Mouse (Mus musculus): ENCODE results near the gene Fgfr2. TPM values are rescaled to one million over a fixed set of nuclear protein-coding genes. Genes with fewer than 3 reads are reported as not detected.

Gene Fgfr2
- polyA plus RNA-seq, 1 experiment from 2014 or later: 86.9 TPM

GRCm38 (mm10) chr7:130555597-130555996 is 2567.6 kb downstream of the Fgfr2 start:
- WGBS: 81% methylated on average over 5 of the region's 5 CpGs
- no peaks in the 10 kb centered on the region for H3K4me1 ChIP-seq (ENCODE audit: control insufficient read depth, insufficient read depth, low read length)
- H3K9me3 ChIP-seq (ENCODE audit: control insufficient read depth, low read length): no peaks in the 10 kb centered on the region
- H3K4me2 ChIP-seq (ENCODE audit: low read depth): no peak overlapping the region
- no peak overlapping the region for H3K27ac ChIP-seq (ENCODE audit: low read depth, low read length)
- H3K4me3 ChIP-seq (ENCODE audit: low read depth, low read length): no peak overlapping the region
- ATAC-seq (ENCODE audit: insufficient read depth, low FRiP score, low TSS enrichment): no peak
- no peaks in the 10 kb centered on the region for H3K36me3 ChIP-seq (ENCODE audit: control insufficient read depth, insufficient read depth, low read length)
- DNase-seq (ENCODE audit: low spot score): no peak
- H3K9ac ChIP-seq (ENCODE audit: low read length): no peak overlapping the region
- no peaks in the 10 kb centered on the region for H3K27me3 ChIP-seq (ENCODE audit: control insufficient read depth, insufficient read depth, low read length)

GRCm38 (mm10) chr7:130553321-130553720 is 2569.8 kb downstream of the Fgfr2 start:
- ATAC-seq (ENCODE audit: insufficient read depth, low FRiP score, low TSS enrichment): no peak

GRCm38 (mm10) chr7:130552780-130553179 is 2570.4 kb downstream of the Fgfr2 start:
- no peaks in the 10 kb centered on the region for H3K9me3 ChIP-seq (ENCODE audit: control insufficient read depth, low read length)
- no peaks in the 10 kb centered on the region for H3K27me3 ChIP-seq (ENCODE audit: control insufficient read depth, insufficient read depth, low read length)
- no peak overlapping the region for H3K4me2 ChIP-seq (ENCODE audit: low read depth)
- 65% methylated on average over 5 of the region's 5 CpGs for WGBS
- ATAC-seq (ENCODE audit: insufficient read depth, low FRiP score, low TSS enrichment) (no peak), DNase-seq (ENCODE audit: low spot score) (no peak)
- H3K4me3 ChIP-seq (ENCODE audit: low read depth, low read length): no peak overlapping the region
- no peaks in the 10 kb centered on the region for H3K4me1 ChIP-seq (ENCODE audit: control insufficient read depth, insufficient read depth, low read length)
- no peak overlapping the region for H3K9ac ChIP-seq (ENCODE audit: low read length)
- no peaks in the 10 kb centered on the region for H3K36me3 ChIP-seq (ENCODE audit: control insufficient read depth, insufficient read depth, low read length)
- no peak overlapping the region for H3K27ac ChIP-seq (ENCODE audit: low read depth, low read length)

More at GRCm38 (mm10) chr7:130553321-130553720, 2569.8 kb downstream of the Fgfr2 start:
- no peak overlapping the region for H3K9ac ChIP-seq (ENCODE audit: low read length)
- H3K27me3 ChIP-seq (ENCODE audit: control insufficient read depth, insufficient read depth, low read length): no peaks in the 10 kb centered on the region
- H3K27ac ChIP-seq (ENCODE audit: low read depth, low read length): no peak overlapping the region
- DNase-seq (ENCODE audit: low spot score): no peak
- no peaks in the 10 kb centered on the region for H3K4me1 ChIP-seq (ENCODE audit: control insufficient read depth, insufficient read depth, low read length)
- H3K4me2 ChIP-seq (ENCODE audit: low read depth): no peak overlapping the region
- H3K4me3 ChIP-seq (ENCODE audit: low read depth, low read length): no peak overlapping the region
- WGBS: 81% methylated on average over 4 of the region's 4 CpGs
- no peaks in the 10 kb centered on the region for H3K36me3 ChIP-seq (ENCODE audit: control insufficient read depth, insufficient read depth, low read length)
- H3K9me3 ChIP-seq (ENCODE audit: control insufficient read depth, low read length): no peaks in the 10 kb centered on the region

GRCm38 (mm10) chr7:130547635-130548175 is 2575.4 kb downstream of the Fgfr2 start:
- no peak overlapping the region for H3K27ac ChIP-seq (ENCODE audit: low read depth, low read length)
- no peak for DNase-seq (ENCODE audit: low spot score)
- 87% methylated on average over 12 of the region's 12 CpGs for WGBS
- H3K9me3 ChIP-seq (ENCODE audit: control insufficient read depth, low read length): no peaks in the 10 kb centered on the region
- H3K9ac ChIP-seq (ENCODE audit: low read length): no peak overlapping the region
- no peak overlapping the region for H3K4me3 ChIP-seq (ENCODE audit: low read depth, low read length)
- H3K27me3 ChIP-seq (ENCODE audit: control insufficient read depth, insufficient read depth, low read length): no peaks in the 10 kb centered on the region
- peak; percentile 10; the same call in 1 of the 2 replicates for ATAC-seq (ENCODE audit: insufficient read depth, low FRiP score, low TSS enrichment)
- no peaks in the 10 kb centered on the region for H3K4me1 ChIP-seq (ENCODE audit: control insufficient read depth, insufficient read depth, low read length)
- no peak overlapping the region for H3K4me2 ChIP-seq (ENCODE audit: low read depth)
- H3K36me3 ChIP-seq (ENCODE audit: control insufficient read depth, insufficient read depth, low read length): peaks cover 3% of the 10 kb centered on the region

- DNase-seq (ENCODE audit: low spot score) (peak; percentile 94), ATAC-seq (ENCODE audit: insufficient read depth, low FRiP score, low TSS enrichment) (peak; percentile 92)
- peaks cover 5% of the 10 kb centered on the region for H3K36me3 ChIP-seq (ENCODE audit: control insufficient read depth, insufficient read depth, low read length)
- H3K4me3 ChIP-seq (ENCODE audit: low read depth, low read length): peak overlapping the region; percentile 93
- under 1% methylated on average over 84 of the region's 84 CpGs for WGBS
- H3K27ac ChIP-seq (ENCODE audit: low read depth, low read length): peak overlapping the region; percentile 97
- H3K27me3 ChIP-seq (ENCODE audit: control insufficient read depth, insufficient read depth, low read length): no peaks in the 10 kb centered on the region
- no peaks in the 10 kb centered on the region for H3K4me1 ChIP-seq (ENCODE audit: control insufficient read depth, insufficient read depth, low read length)
- H3K4me2 ChIP-seq (ENCODE audit: low read depth): peak overlapping the region; percentile 89
- peak overlapping the region; percentile 97 for H3K9ac ChIP-seq (ENCODE audit: low read length)
- no peaks in the 10 kb centered on the region for H3K9me3 ChIP-seq (ENCODE audit: control insufficient read depth, low read length)
Observed at GRCm38 (mm10) chr7:130546791-130547484, 2576.2 kb downstream of the Fgfr2 start.

GRCm38 (mm10) chr7:130546421-130546790 is 2576.7 kb downstream of the Fgfr2 start:
- Histone ChIP-seq H3K4me3 (ENCODE audit: low read depth, low read length) (peak overlapping the region; percentile 93), H3K4me1 (ENCODE audit: control insufficient read depth, insufficient read depth, low read length) (no peaks in the 10 kb centered on the region), H3K9me3 (ENCODE audit: control insufficient read depth, low read length) (no peaks in the 10 kb centered on the region), H3K9ac (ENCODE audit: low read length) (peak overlapping the region; percentile 97), H3K27ac (ENCODE audit: low read depth, low read length) (peak overlapping the region; percentile 97), H3K4me2 (ENCODE audit: low read depth) (peak overlapping the region; percentile 89), H3K36me3 (ENCODE audit: control insufficient read depth, insufficient read depth, low read length) (peaks cover 5% of the 10 kb centered on the region), H3K27me3 (ENCODE audit: control insufficient read depth, insufficient read depth, low read length) (no peaks in the 10 kb centered on the region)
- ATAC-seq (ENCODE audit: insufficient read depth, low FRiP score, low TSS enrichment) (no peak), DNase-seq (ENCODE audit: low spot score) (no peak)
- WGBS: 7% methylated on average over 7 of the region's 7 CpGs

GRCm38 (mm10) chr7:130545893-130546292 is 2577.3 kb downstream of the Fgfr2 start:
- H3K4me3 ChIP-seq (ENCODE audit: low read depth, low read length): peak overlapping the region; percentile 93
- H3K27ac ChIP-seq (ENCODE audit: low read depth, low read length): peak overlapping the region; percentile 97
- no peaks in the 10 kb centered on the region for H3K9me3 ChIP-seq (ENCODE audit: control insufficient read depth, low read length)
- DNase-seq (ENCODE audit: low spot score) (no peak), ATAC-seq (ENCODE audit: insufficient read depth, low FRiP score, low TSS enrichment) (no peak)
- H3K36me3 ChIP-seq (ENCODE audit: control insufficient read depth, insufficient read depth, low read length): peaks cover 5% of the 10 kb centered on the region
- H3K4me1 ChIP-seq (ENCODE audit: control insufficient read depth, insufficient read depth, low read length): no peaks in the 10 kb centered on the region
- no peaks in the 10 kb centered on the region for H3K27me3 ChIP-seq (ENCODE audit: control insufficient read depth, insufficient read depth, low read length)
- peak overlapping the region; percentile 89 for H3K4me2 ChIP-seq (ENCODE audit: low read depth)
- WGBS: 56% methylated on average over 3 of the region's 3 CpGs
- peak overlapping the region; percentile 97 for H3K9ac ChIP-seq (ENCODE audit: low read length)

GRCm38 (mm10) chr7:130545401-130545800 is 2577.7 kb downstream of the Fgfr2 start:
- H3K27me3 ChIP-seq (ENCODE audit: control insufficient read depth, insufficient read depth, low read length): no peaks in the 10 kb centered on the region
- no peak overlapping the region for H3K27ac ChIP-seq (ENCODE audit: low read depth, low read length)
- H3K4me2 ChIP-seq (ENCODE audit: low read depth): peak overlapping the region; percentile 89; the same call in 1 of the 2 replicates
- DNase-seq (ENCODE audit: low spot score) (no peak), ATAC-seq (ENCODE audit: insufficient read depth, low FRiP score, low TSS enrichment) (no peak)
- H3K9ac ChIP-seq (ENCODE audit: low read length): no peak overlapping the region
- no peaks in the 10 kb centered on the region for H3K4me1 ChIP-seq (ENCODE audit: control insufficient read depth, insufficient read depth, low read length)
- WGBS: 95% methylated on average over 5 of the region's 5 CpGs
- H3K9me3 ChIP-seq (ENCODE audit: control insufficient read depth, low read length): no peaks in the 10 kb centered on the region
- H3K4me3 ChIP-seq (ENCODE audit: low read depth, low read length): no peak overlapping the region
- H3K36me3 ChIP-seq (ENCODE audit: control insufficient read depth, insufficient read depth, low read length): peaks cover 5% of the 10 kb centered on the region

GRCm38 (mm10) chr7:130543181-130543580 is 2580.0 kb downstream of the Fgfr2 start:
- no peaks in the 10 kb centered on the region for H3K27me3 ChIP-seq (ENCODE audit: control insufficient read depth, insufficient read depth, low read length)
- peaks cover 9% of the 10 kb centered on the region for H3K36me3 ChIP-seq (ENCODE audit: control insufficient read depth, insufficient read depth, low read length)
- H3K27ac ChIP-seq (ENCODE audit: low read depth, low read length): no peak overlapping the region
- H3K4me1 ChIP-seq (ENCODE audit: control insufficient read depth, insufficient read depth, low read length): no peaks in the 10 kb centered on the region
- H3K4me3 ChIP-seq (ENCODE audit: low read depth, low read length): no peak overlapping the region
- H3K4me2 ChIP-seq (ENCODE audit: low read depth): no peak overlapping the region
- H3K9me3 ChIP-seq (ENCODE audit: control insufficient read depth, low read length): no peaks in the 10 kb centered on the region
- WGBS: 99% methylated on average over 4 of the region's 4 CpGs
- ATAC-seq (ENCODE audit: insufficient read depth, low FRiP score, low TSS enrichment): no peak
- no peak for DNase-seq (ENCODE audit: low spot score)
- no peak overlapping the region for H3K9ac ChIP-seq (ENCODE audit: low read length)
